ENCODE assay signal across 12 mouse cellular contexts in genomic region chr9:123931761-123932700, GRCm38 (mm10). TPM values are rescaled to one million over a fixed set of nuclear protein-coding genes. Genes with fewer than 3 reads are reported as not detected.
DNase-seq lines count a peak whose midpoint lies in the region; ATAC-seq lines count a peak whose summit lies in the region.
"Had no signal": no experiment of that assay in that cellular context is flagged by ENCODE, and none has a peak within 500 bp of the region (broad histone marks: within the 10 kb centered on the region; RNA-seq: fewer than 3 reads in every experiment).

No protein-coding gene starts in this region.

- H3K27ac ChIP-seq in heart, embryonic 13.5 days (replicated peaks) = 0 out of 2 replicates have a peak overlapping the region, but pooled peaks have one; percentile 6
- H3K27ac ChIP-seq in hindbrain, embryonic 14.5 days = no peak overlapping the region

- ATAC-seq in CD4-positive, CD25-positive, alpha-beta regulatory T cell, adult 4 months = peak; percentile 22
- ATAC-seq in heart, embryonic 13.5 days (ENCODE audit: extremely low read depth, insufficient number of reproducible peaks, low FRiP score, low TSS enrichment) = no peak
- ATAC-seq in hindbrain, embryonic 14.5 days (ENCODE audit: low FRiP score) = no peak

- H3K4me3 ChIP-seq in heart, embryonic 13.5 days = no peak overlapping the region
- peak overlapping the region; percentile 23 for H3K4me3 ChIP-seq in megakaryocyte, embryonic 14.5 days (replicated peaks)
- H3K4me3 ChIP-seq in hindbrain, embryonic 14.5 days (replicated peaks; ENCODE audit: low read length) = no peak overlapping the region

- intact Hi-C loops in heart, postnatal 36 days (cut with DNase I) = no loop called here

- H3K4me2 ChIP-seq in heart, embryonic 13.5 days = no peak overlapping the region
- no peak overlapping the region for H3K4me2 ChIP-seq in hindbrain, embryonic 14.5 days (replicated peaks)

- no peaks in the 10 kb centered on the region for H3K27me3 ChIP-seq in heart, embryonic 13.5 days (replicated peaks)
- H3K27me3 ChIP-seq in megakaryocyte, embryonic 14.5 days (replicated peaks) = no peaks in the 10 kb centered on the region
- H3K27me3 ChIP-seq in hindbrain, embryonic 14.5 days (ENCODE audit: control insufficient read depth, insufficient read depth, low read length) = no peaks in the 10 kb centered on the region

- H3K36me3 ChIP-seq in heart, embryonic 13.5 days = no peaks in the 10 kb centered on the region
- H3K36me3 ChIP-seq in megakaryocyte, embryonic 14.5 days (replicated peaks; ENCODE audit: low read length) = no peaks in the 10 kb centered on the region
- H3K36me3 ChIP-seq in hindbrain, embryonic 14.5 days (replicated peaks; ENCODE audit: control insufficient read depth, insufficient read depth) = no peaks in the 10 kb centered on the region

- no peaks in the 10 kb centered on the region for H3K9me3 ChIP-seq in heart, embryonic 13.5 days
- no peaks in the 10 kb centered on the region for H3K9me3 ChIP-seq in megakaryocyte, embryonic 14.5 days
- H3K9me3 ChIP-seq in hindbrain, embryonic 14.5 days (ENCODE audit: control insufficient read depth, low read length) = no peaks in the 10 kb centered on the region

- H3K4me1 ChIP-seq in heart, embryonic 13.5 days = peaks cover 29% of the 10 kb centered on the region
- peaks cover 63% of the 10 kb centered on the region for H3K4me1 ChIP-seq in megakaryocyte, embryonic 14.5 days
- H3K4me1 ChIP-seq in hindbrain, embryonic 14.5 days (replicated peaks; ENCODE audit: control insufficient read depth, insufficient read depth, low read length) = no peaks in the 10 kb centered on the region

- peak; percentile 41 for DNase-seq in heart, adult 8-10 months (ENCODE audit: low spot score)
- no peak for DNase-seq in heart, postnatal 36 days
- DNase-seq in cerebellum, adult 18-20 months = no peak
- no peak for DNase-seq in kidney, postnatal 14 days
- DNase-seq in hindbrain, embryonic 14.5 days (ENCODE audit: low spot score) = no peak
- DNase-seq: cerebellum, adult 2 months had no signal

- WGBS in heart, embryonic 13.5 days = 46% methylated on average over 6 of the region's 6 CpGs
- WGBS in hindbrain, embryonic 14.5 days = 79% methylated on average over 6 of the region's 6 CpGs

- H3K9ac ChIP-seq in heart, embryonic 13.5 days = no peak overlapping the region
- H3K9ac ChIP-seq in hindbrain, embryonic 14.5 days = no peak overlapping the region

RNA-seq across cellular contexts. Expression of gene Ccr1, which starts 36.5 kb away (rescaled TPM):
- total RNA-seq in heart, adult 8-10 months (2022) = 1 to 10 TPM in 1 of 4 experiments, under 1 TPM in 3; 0.08 to 2.8 (median 0.42) TPM
- 1 to 10 TPM; 1.1 to 1.3 TPM for total RNA-seq in heart, postnatal 36 days (2021)
- polyA plus RNA-seq in CD4-positive, CD25-positive, alpha-beta regulatory T cell, adult 4 months (2017; shearing (Covaris generic)) = under 1 TPM; 0.89 to 0.98 TPM
- 1.2 and 1.4 TPM in 2 replicates for polyA plus RNA-seq in heart, embryonic 13.5 days (2015; fragmentation: Nextera tagmentation; extraction: Ambion mirVana)
- 0.30 TPM in 1 of 2 replicates, not detected in the other for polyA plus RNA-seq in megakaryocyte, embryonic 14.5 days (2012; ENCODE audit: insufficient read depth, low replicate concordance)
- polyA plus RNA-seq in hindbrain, embryonic 14.5 days (2014; fragmentation: Nextera tagmentation; extraction: Ambion mirVana) = 0.53 and 1.5 TPM in 2 replicates

RNA-seq across cellular contexts. Expression of gene Ccr1l1, which starts 46.2 kb away (rescaled TPM):
- total RNA-seq in heart, adult 8-10 months (2022) = not detected
- not detected for total RNA-seq in heart, postnatal 36 days (2021)
- polyA plus RNA-seq in CD4-positive, CD25-positive, alpha-beta regulatory T cell, adult 4 months (2017; shearing (Covaris generic)) = not detected
- polyA plus RNA-seq in heart, embryonic 13.5 days (2015; fragmentation: Nextera tagmentation; extraction: Ambion mirVana) = not detected in 2 replicates
- polyA plus RNA-seq in megakaryocyte, embryonic 14.5 days (2012; ENCODE audit: insufficient read depth, low replicate concordance) = not detected in 2 replicates
- polyA plus RNA-seq in hindbrain, embryonic 14.5 days (2014; fragmentation: Nextera tagmentation; extraction: Ambion mirVana) = not detected in 2 replicates
- polyA plus RNA-seq: C2C12; cerebellum, adult 2 months; intestine, embryonic 14.5 days; stomach, embryonic 14.5 days had no signal
